Mouse (Mus musculus) left cerebral cortex, postnatal 4 days (tissue): ENCODE results near the gene Galnt4. TPM values are rescaled to one million over a fixed set of nuclear protein-coding genes. Genes with fewer than 3 reads are reported as not detected.
"Not testable (repeated sequence)": the region's sequence is repeated elsewhere in the genome, so short reads cannot be mapped to it uniquely, and the experiment has no call there.

Experiments
- DNase-seq: peaks from one replicate; pipeline ENCODE4 v3.0.0-alpha.2; 2022
- intact Hi-C: fragments of 180-260 bp; cut with DNase I; formaldehyde crosslinking; loops from one replicate; pipeline ENCODE4 v1.15.1; 2025
- total RNA-seq, 2 experiments: library from RNA; stranded (reverse); gene quantifications; 2 replicates each; pipeline ENCODE4 v1.2.3; 2021

Galnt4 gene
- total RNA-seq, 2 experiments from 2014 or later, result 4.0 to 4.1 TPM

- DNase-seq, result no peak
- intact Hi-C loops, result no loop called here
Observed at GRCm38 (mm10) chr10:99151580-99151979, 43.6 kb downstream of the Galnt4 start.

- no peak for DNase-seq
- intact Hi-C loops, result no loop called here
Observed at GRCm38 (mm10) chr10:99152063-99152462, 44.1 kb downstream of the Galnt4 start.

DNA sequence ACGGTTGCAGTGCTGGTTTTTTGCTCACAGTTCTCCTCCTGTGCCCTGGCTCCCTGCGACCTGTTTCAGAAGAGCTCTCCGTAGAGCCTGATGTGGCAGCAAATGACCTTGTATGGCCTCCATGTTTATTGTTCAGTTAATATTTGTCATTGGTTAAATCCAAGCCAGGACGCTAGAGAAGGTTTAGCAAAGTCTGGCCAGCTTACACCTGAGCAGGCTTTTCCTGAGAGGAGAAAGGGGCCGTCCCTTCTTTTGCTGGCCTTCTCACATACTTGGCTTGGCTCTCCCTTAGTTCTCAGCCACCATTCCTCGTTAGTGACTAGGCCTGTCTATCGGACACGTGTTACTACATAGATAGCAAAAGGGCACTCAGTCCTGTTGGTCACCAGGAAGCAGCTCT, 46.7 kb downstream of the Galnt4 start:
- intact Hi-C loops, result no loop called here
- DNase-seq, result no peak

- intact Hi-C loops, result no loop called here
- no peak for DNase-seq
Observed at GRCm38 (mm10) chr10:99156808-99157207, 48.8 kb downstream of the Galnt4 start.

DNA sequence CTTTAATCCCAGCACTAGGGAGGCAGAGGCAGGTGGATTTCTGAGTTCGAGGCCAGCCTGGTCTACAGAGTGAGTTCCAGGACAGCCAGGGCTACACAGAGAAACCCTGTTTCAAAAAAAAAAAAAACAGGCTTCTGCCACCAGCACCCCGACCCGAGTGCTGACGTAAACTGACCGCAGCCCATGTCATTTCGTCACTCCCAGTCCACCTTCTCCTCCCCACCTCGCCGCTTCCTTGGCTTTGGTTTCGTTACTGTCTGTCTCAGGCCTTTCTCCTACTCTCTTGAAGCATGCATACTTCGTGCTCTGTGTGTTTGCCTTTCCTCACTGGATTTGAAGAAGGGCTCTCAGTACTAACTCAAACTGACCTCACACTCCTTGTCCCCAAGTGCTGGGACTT, 49.7 kb downstream of the Galnt4 start:
- intact Hi-C loops, DNase-seq: not testable (repeated sequence)

GRCm38 (mm10) chr10:99161987-99162582, 54.1 kb downstream of the Galnt4 start:
- DNase-seq, result peak; percentile 8
- intact Hi-C loops, result no loop called here

Other genes with a start within 250 kb of the Galnt4 start
- 100 to 1,000 TPM; 448 to 466 TPM for gene Atp2b1, start 193.8 kb upstream of the Galnt4 start, total RNA-seq
- gene Poc1b, start 1.1 kb upstream of the Galnt4 start, total RNA-seq, result 10 to 100 TPM; 13.3 to 14.8 TPM
- not detected for gene Phxr2, start 18.2 kb downstream of the Galnt4 start, total RNA-seq
- gene Dusp6, start 155.1 kb downstream of the Galnt4 start, total RNA-seq, result 10 to 100 TPM; 52.6 to 53.1 TPM